Mouse (Mus musculus): Measurements from ENCODE around the gene Ripply3.

Ripply3 gene

GRCm38 (mm10) chr16:94314626-94315025, 13.6 kb upstream of the Ripply3 start:
- in situ Hi-C loops (cut with MboI, MseI), result loop anchor here (5.0 kb wide), 1 partner anchor 43 kb away; no protein-coding TSS in a partner anchor

DNA sequence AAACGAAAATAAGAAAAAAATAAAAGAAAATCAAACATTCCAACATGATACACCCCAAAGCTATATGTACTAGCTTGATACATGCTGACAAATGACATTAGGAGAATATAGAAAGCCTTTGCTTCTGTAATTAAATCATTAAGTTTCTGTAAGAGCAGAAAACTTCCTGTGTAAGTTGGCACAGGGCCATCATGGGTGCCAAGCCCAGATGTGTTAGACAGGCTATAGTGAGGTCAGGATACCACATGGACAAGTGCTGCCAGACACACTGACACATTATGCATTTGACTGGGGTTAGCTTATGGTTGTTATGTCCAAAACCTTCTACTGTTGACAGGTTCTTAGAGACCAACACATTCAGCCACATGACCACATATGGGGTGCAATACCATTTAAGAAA, 13.0 kb upstream of the Ripply3 start:
- in situ Hi-C loops (cut with MboI, MseI), result loop anchor here (5.0 kb wide), 1 partner anchor 42 kb away; no protein-coding TSS in a partner anchor

DNA sequence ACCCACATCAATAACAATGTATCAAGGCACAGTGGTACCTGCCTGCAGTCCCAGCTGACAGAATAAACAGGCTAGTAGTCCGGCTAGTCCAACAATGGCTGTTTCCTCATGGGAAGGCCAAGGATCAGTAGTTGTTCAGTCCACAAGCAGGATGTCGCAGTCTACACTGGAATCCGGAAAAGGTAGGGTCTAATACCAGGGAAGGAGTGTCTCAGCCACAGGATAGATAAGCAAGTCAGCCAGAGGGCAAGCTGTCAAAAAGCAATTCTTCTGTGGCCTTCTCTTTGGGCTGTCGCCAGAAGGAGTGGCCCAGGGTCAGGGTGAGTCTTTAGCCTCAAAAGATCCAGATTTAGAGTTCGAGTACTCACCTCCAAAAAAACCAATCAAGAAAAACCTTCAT, 10.5 kb upstream of the Ripply3 start:
- in situ Hi-C loops (cut with MboI, MseI), result loop anchor here (5.0 kb wide), 1 partner anchor 40 kb away; no protein-coding TSS in a partner anchor

DNA sequence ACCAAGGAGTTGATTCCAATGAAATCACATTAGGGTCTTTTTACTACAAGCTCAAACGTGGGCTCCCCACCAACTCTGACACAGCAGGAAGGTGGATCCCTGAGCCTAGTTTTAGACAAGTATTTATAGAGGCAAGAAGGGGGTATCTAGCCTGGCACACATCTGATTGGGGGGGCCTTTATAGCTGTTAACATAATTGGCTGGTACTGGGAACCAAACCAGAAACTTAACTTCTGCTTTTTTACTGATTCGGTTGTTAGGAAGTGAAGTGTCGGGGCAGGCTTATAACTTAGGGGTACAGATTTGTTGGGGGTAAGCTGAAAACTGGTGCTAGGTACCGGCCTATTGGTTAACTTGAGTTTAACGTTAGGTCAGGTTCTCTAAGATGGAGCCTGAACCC, 8.0 kb upstream of the Ripply3 start:
- in situ Hi-C loops (cut with MboI, MseI), result no loop called here

GRCm38 (mm10) chr16:94323681-94324080, 4.5 kb upstream of the Ripply3 start:
- in situ Hi-C loops (cut with MboI, MseI), result no loop called here

DNA sequence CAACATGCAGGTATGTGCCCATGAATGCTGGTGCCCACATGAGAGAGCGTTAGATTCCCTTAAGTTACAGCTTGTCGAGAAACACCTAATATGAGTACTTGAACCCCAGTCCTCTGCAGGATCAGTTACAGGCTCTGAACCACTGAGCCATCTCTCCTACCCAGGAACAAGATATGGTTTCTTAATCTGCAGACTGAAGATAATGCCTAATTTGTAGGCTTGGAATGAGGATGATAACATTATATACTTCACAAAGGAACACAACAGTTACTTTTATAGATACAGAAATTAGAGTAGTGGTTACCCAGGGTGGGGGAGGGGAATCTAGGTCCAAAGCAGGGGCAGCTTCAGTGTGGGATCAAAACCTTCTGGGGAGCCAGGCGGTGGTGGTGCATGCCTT, 2.2 kb upstream of the Ripply3 start:
- in situ Hi-C loops (cut with MboI, MseI), result no loop called here

DNA sequence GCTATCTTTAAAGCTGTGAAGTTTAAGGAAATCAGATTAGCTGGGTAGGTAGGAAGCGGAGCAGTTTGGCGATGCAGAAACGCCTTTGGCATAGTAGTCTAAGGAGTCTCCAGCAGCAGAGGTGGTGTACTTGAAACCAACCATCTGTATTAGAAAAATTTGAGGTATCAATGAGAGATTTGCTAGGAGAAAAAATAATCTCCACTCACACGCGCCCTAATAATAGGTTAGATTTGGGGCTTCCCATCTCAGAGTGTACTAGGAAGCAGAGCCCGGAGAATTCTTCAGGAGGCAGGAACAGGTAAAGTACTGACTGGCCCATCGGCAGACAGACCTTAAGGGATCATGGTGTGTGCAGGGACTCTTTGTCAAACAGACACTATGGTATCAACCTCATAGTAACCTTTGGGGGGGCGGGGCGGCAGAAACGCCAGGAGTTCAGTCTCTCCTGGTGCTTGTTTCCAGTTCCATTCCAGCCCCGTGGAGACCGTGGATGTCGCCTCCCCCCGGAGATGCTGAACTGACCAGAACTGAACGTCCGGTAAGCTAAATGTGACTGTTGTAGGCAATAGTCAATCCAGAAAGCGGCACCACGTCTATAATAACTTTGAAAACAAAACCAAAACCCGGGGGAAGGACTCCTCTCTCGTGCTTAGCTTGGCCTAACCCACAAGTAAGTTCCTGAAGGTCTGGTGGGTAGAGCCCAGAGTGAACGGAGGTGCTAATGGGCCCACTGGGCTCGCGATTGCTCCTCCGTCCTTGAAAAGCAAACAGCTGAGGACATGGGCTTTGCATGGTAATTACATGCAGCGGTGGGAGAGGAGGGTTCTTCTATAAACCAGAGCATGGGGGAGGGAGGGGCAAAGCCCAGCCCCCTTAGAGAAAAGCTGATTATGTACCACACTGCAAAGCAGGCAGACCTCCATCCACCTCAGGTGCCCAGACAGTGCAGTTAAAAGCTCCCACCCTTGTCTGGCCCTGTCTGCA, 954 bp downstream of the Ripply3 start:
- in situ Hi-C loops (cut with MboI, MseI), result no loop called here

DNA sequence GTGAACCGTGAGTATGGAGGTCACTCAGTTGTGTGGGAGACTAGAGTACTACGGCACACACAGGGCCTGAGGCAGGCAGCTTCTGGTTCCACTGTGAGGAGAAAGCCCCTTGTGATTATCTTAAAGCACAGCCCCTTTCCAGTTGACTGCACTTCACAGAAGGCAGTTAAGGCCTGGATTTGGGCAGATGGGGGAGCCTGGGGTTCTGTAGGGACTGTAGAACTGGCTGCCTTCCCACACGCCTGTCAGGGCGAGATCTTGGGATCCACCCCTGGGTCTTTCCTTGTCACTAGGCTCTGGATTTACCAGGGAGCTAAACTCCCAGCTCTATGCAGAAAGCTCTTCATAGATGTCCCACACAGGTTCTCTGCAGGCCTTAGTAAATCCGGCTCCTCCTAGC, 2.2 kb downstream of the Ripply3 start:
- in situ Hi-C loops (cut with MboI, MseI), result no loop called here

DNA sequence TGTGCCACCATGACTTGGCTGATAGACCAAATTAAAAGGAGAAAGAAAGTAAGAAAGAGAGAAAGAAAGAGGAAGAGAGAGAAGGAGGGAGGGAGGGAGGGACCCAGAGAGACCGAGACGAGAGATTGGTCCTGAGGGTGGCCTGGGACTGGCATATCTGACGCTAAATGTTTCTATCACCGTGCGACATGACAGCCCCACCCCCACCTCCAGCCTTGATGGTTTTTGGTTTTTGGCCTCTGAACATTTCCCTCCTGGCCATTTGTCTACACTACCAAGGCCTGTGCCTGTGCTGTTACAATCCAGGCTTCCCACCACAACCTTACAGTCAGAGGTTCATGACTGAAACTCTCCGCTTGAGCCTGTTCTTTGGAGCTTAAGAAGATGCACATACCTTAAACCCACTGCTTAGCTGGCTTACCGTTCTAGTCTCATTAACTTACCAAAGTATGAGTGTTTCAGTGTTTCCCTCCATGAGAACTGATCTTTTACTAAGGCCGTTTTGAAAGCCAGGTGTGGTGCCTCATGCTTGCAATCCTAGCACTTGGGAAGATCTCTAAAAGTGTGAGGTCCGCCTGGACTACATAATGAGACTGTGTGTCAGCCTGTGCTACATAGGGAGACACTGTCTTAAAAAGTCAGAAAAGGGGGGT, 3.1 kb downstream of the Ripply3 start:
- in situ Hi-C loops (cut with MboI, MseI), result no loop called here

DNA sequence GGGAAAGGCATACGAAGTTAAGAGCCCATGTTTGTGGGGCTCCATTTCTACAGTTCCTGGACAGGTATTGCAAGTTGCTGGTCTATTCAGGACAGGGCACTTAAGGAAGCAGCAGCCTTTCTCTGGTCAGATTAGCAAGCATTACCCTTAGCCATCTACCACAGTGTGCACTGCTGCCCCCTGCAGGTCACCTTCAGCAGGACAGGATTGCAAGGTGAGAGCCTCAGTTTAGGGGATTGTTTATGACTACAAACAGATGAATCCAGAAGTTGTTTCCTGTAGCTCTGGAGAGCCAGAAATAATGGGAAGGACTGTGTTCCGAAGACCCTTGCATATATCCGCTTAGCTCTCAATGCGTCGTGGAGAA, 3.6 kb downstream of the Ripply3 start:
- in situ Hi-C loops (cut with MboI, MseI), result no loop called here

DNA sequence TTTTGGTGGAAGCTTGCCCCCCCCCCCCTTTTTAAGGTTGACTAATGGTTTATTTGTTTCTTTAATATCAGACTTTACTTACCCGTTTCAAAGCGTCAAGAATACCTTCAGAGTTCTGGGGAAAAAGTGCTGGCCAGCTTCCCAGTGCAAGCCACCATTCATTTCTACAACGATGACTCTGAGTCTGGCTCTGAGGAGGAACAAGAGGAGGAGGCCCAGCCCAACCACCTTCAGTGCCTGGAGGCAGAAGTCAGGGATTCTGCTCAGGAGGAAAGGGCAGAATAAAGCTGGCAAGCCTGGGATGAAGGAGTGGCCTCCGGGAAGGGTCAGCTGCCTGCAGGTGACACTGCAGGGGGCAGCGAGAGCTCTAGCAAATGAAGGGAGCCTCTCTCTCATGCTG, 7.4 kb downstream of the Ripply3 start:
- in situ Hi-C loops (cut with MboI, MseI), result no loop called here

GRCm38 (mm10) chr16:94339164-94340160, 11.2 kb downstream of the Ripply3 start:
- in situ Hi-C loops (cut with MboI, MseI), result loop anchor here (10.0 kb wide), 1 partner anchor 65 kb away; no protein-coding TSS in a partner anchor

- in situ Hi-C loops (cut with MboI, MseI), result loop anchor here (10.0 kb wide), 1 partner anchor 59 kb away; no protein-coding TSS in a partner anchor
Observed at GRCm38 (mm10) chr16:94345733-94346132, 17.5 kb downstream of the Ripply3 start.

- in situ Hi-C loops (cut with MboI, MseI), result loop anchor here (10.0 kb wide), 1 partner anchor 58 kb away; no protein-coding TSS in a partner anchor
Observed at GRCm38 (mm10) chr16:94347080-94347731, 19.0 kb downstream of the Ripply3 start.

DNA sequence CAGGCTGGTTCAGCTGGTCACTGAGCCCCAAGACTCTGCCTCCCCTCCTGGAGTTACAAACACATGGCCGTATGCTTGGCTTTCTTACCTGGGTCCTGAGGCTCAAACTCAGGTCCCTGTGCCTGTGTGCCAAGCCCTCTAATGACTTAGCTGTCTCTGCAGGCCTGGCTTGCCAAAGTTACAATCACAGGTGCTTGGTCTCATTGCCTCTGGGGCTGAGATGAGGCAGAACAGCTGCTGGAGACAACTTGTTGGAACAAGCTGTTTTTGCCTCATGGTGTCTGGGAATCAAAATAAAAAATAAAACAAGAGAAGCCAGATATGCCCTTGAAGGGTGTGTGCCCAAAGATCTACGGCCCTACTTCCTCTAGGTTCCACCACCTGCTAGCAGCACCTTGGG, 20.6 kb downstream of the Ripply3 start:
- in situ Hi-C loops (cut with MboI, MseI), result loop anchor here (10.0 kb wide), 1 partner anchor 56 kb away; no protein-coding TSS in a partner anchor

DNA sequence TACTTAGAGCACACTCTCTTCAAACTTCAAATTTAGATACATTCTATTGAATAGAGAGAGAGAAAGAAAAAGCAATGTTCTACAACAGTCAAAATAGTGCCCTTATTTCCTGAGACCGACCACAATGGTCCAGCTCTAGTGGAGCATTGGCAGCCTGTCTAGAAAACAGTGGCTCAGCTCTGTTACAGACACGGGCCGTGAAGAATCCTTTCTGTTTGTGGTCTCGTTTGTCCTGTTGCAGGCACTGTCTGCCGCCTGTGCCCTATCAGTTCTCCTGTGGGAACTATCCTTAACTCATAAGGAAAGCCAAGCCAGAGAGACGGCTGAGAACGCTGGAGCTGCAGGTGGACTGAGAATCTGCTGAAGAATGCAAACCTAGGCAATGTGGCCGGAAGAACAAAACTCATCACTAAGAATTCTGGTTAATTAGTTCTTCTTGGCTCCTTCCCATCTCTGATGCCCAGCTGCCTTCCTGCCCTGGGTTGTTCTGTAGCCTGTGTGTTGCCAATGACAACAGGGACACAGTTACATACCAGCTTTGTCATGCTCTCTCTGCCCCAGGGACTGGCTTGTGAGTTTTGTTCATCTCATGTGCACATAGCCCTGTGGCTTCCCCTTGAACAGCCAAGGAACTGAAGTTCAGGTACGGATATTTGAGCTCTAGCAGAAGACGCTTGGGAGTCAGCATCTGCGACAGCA, 21.5 kb downstream of the Ripply3 start:
- in situ Hi-C loops (cut with MboI, MseI), result loop anchor here (10.0 kb wide), 1 partner anchor 55 kb away; no protein-coding TSS in a partner anchor

DNA sequence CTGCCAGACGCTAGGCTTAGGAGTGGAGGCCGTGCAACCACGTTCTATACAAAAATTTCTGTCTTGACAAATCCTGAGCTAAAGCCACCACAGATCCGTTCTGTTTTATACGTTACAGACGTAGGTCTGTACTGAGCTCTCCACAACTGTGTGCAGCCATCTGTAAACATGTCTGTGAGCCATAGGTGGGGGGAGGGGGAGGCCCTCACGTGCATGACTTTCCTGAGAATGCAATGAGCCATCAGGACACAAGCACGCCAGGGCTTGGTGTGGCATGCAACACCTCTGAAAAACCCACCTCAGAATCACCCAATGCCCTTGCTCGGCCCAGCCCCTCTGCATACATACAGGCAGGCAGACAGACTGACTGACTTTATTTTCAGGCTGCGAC, 22.1 kb downstream of the Ripply3 start:
- in situ Hi-C loops (cut with MboI, MseI), result no loop called here

- in situ Hi-C loops (cut with MboI, MseI), result no loop called here
Observed at GRCm38 (mm10) chr16:94354450-94354849, 26.2 kb downstream of the Ripply3 start.

DNA sequence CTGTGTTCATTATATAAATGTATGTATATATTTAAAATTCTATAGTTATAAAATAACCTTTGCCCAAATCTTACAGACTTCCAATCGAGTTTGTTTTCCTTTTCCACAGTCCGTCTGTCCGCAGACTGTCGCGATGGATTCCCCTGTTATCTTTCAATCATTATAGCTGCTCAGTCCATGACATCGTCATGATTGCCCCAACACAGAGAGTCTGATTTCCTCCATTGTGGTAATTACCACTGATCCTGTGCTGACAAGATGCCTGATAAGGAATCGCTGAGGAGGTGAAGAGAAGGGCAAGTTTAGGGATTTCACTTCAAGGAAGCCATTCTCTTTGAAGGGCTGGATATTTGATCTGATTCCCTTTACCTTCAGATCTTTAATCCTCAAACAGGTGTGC, 27.8 kb downstream of the Ripply3 start:
- in situ Hi-C loops (cut with MboI, MseI), result loop anchor here (5.0 kb wide), 1 partner anchor 39 kb away; no protein-coding TSS in a partner anchor
